ENCODE assay signal across 1 mouse cellular context in the genomic region with DNA sequence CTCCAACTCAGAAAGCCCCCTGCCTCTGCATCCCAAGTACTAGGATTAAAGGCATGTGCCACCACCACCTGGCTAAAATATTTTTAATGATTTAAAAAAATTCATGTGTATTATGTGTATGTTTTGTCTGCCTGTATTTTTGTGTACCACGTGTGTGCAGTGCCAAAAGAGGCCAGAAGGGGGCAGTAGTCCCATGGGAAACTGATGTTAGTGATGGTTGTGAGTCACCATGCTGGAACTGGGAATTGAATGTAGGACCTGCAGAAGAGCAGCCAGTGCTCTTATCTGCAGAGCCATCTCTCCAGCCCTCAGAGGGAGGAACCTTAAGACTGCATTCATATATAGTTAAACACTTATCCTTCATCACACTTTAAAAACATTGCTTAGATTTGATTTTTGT.
TF ChIP-seq lines count a peak whose summit lies in the region.

No protein-coding gene starts in this region.

TF ChIP-seq in MEL, 35 proteins besides CTCF, POLR2A, EP300 and RAD21:
- TF ChIP-seq SMC3 (IDR thresholded peaks at IDR 0.05; ENCODE audit: low read depth, low read length) (peak; percentile 34), POLR2AphosphoS2 (IDR thresholded peaks at IDR 0.05; ENCODE audit: low read length) (no peak), BHLHE40 (IDR thresholded peaks at IDR 0.05; ENCODE audit: borderline replicate concordance, low read depth, low read length) (no peak), TBP (IDR thresholded peaks at IDR 0.05; ENCODE audit: low read depth, low read length) (no peak), POLR2AphosphoS5 (IDR thresholded peaks at IDR 0.05; ENCODE audit: borderline replicate concordance, low read depth, low read length) (no peak), NELFE (IDR thresholded peaks at IDR 0.05; ENCODE audit: low read depth, low read length) (no peak), RCOR1 (IDR thresholded peaks at IDR 0.05; ENCODE audit: low read depth, low read length) (no peak), USF2 (IDR thresholded peaks at IDR 0.05; ENCODE audit: borderline replicate concordance in 1 of 2, insufficient read depth in 1 of 2, low read depth in 1 of 2, low read length in 2 of 2) (no peak), ZNF384 (IDR thresholded peaks at IDR 0.05; ENCODE audit: low read depth, low read length) (no peak), MXI1 (IDR thresholded peaks at IDR 0.05; ENCODE audit: low read depth, low read length) (no peak), TCF12 (IDR thresholded peaks at IDR 0.05; ENCODE audit: low read depth, low read length) (no peak), HCFC1 (IDR thresholded peaks at IDR 0.05; ENCODE audit: low read depth, low read length) (no peak), SIN3A (IDR thresholded peaks at IDR 0.05; ENCODE audit: low read length) (0 out of 2 replicates have a peak, but pooled peaks have one; percentile 21), ELF1 (IDR thresholded peaks at IDR 0.05; ENCODE audit: low read depth, low read length) (no peak), USF1 (IDR thresholded peaks at IDR 0.05; ENCODE audit: low read depth, low read length) (no peak), MYC (IDR thresholded peaks at IDR 0.05; ENCODE audit: low read depth, low read length) (peak; percentile 28; the same call in 1 of the 2 replicates), GABPA (IDR thresholded peaks at IDR 0.05; ENCODE audit: low read depth, low read length) (no peak), NRF1 (IDR thresholded peaks at IDR 0.05; ENCODE audit: insufficient read depth, low read depth, low read length, poor library complexity, severe bottlenecking) (no peak), MAFK (IDR thresholded peaks at IDR 0.05; ENCODE audit: borderline replicate concordance, low read depth, low read length) (no peak), MEF2A (IDR thresholded peaks at IDR 0.05; ENCODE audit: extremely low read depth, insufficient replicate concordance, low read depth, low read length, poor library complexity, severe bottlenecking) (no peak), ZKSCAN1 (IDR thresholded peaks at IDR 0.05; ENCODE audit: low read depth, low read length) (no peak), GATA1 (IDR thresholded peaks at IDR 0.05; ENCODE audit: low read depth, low read length) (peak; percentile 48; the same call in 1 of the 2 replicates), E2F4 (IDR thresholded peaks at IDR 0.05; ENCODE audit: borderline replicate concordance, low read depth, low read length) (no peak), KAT2A (conservative IDR thresholded peaks at IDR 0.05; ENCODE audit: low read depth, low read length) (no peak), TAL1 (IDR thresholded peaks at IDR 0.05; ENCODE audit: low read length) (no peak), MAZ (IDR thresholded peaks at IDR 0.05; ENCODE audit: low read depth, low read length) (no peak), UBTF (IDR thresholded peaks at IDR 0.05; ENCODE audit: borderline replicate concordance, insufficient read depth, low read depth, low read length) (no peak), ETS1 (IDR thresholded peaks at IDR 0.05; ENCODE audit: low read depth, low read length) (no peak), JUND (IDR thresholded peaks at IDR 0.05; ENCODE audit: low read depth, low read length) (no peak)
